Mouse (Mus musculus) stomach, embryonic 14.5 days (tissue): ENCODE data around the gene Gm10037. TPM values are rescaled to one million over a fixed set of nuclear protein-coding genes. Genes with fewer than 3 reads are reported as not detected.
A peak's percentile ranks its signal among the peaks of the same experiment; 100 is the strongest.
"Not testable (repeated sequence)": the region's sequence is repeated elsewhere in the genome, so short reads cannot be mapped to it uniquely, and the experiment has no call there.

Source experiments
- ATAC-seq: fragments of 200-750 bp; cut with Nextera tagmentation; 2 replicates; pipeline ENCODE4 v1.8.0; 2017; ENCODE audit warnings: low read depth, moderate TSS enrichment; ENCODE audit not compliant: insufficient number of reproducible peaks, insufficient read depth, low FRiP score
- H3K27ac ChIP-seq: fragments of 300-500 bp; sonication (generic); 2 replicates; pipeline ENCODE4 v1.5.1; 2014; ENCODE audit warnings: mild to moderate bottlenecking, low read length, moderate library complexity, mixed read lengths
- H3K27me3 ChIP-seq: fragments of 300-500 bp; sonication (generic); 2 replicates; pipeline ENCODE4 v1.6.1; 2014; ENCODE audit warnings: low read length, control low read depth, mixed read lengths; ENCODE audit not compliant: control insufficient read depth, insufficient read depth
- H3K36me3 ChIP-seq: fragments of 300-500 bp; sonication (generic); 2 replicates; pipeline ENCODE4 v1.6.1; 2014; ENCODE audit warnings: mild to moderate bottlenecking, control low read depth, low read length, moderate library complexity, mixed read lengths; ENCODE audit not compliant: control insufficient read depth, insufficient read depth
- H3K4me1 ChIP-seq: fragments of 300-500 bp; sonication (generic); 2 replicates; pipeline ENCODE4 v1.6.1; 2014; ENCODE audit warnings: low read length, control low read depth, mixed read lengths; ENCODE audit not compliant: control insufficient read depth, insufficient read depth
- H3K4me2 ChIP-seq: fragments of 300-500 bp; sonication (generic); replicated peaks from 2 replicates; pipeline ENCODE4 v1.6.1; 2014; ENCODE audit warnings: low read depth, low read length, control low read depth
- H3K4me3 ChIP-seq: fragments of 300-500 bp; sonication (generic); 2 replicates; pipeline ENCODE4 v1.5.1; 2014; ENCODE audit warnings: low read depth, low read length, control low read depth
- H3K9ac ChIP-seq: fragments of 300-500 bp; sonication (generic); replicated peaks from 2 replicates; pipeline ENCODE4 v1.6.1; 2014; ENCODE audit warnings: low read depth, mild to moderate bottlenecking, control low read depth, low read length, moderate library complexity, mixed read lengths
- H3K9me3 ChIP-seq: fragments of 300-500 bp; sonication (generic); 2 replicates; pipeline ENCODE4 v1.6.1; 2016; ENCODE audit warnings: low read depth, low read length, control low read depth; ENCODE audit not compliant: control insufficient read depth
- WGBS: fragments of 180-500 bp; shearing (Covaris S2); extraction: QIAGEN DNeasy Blood & Tissue Kit; methylation state at CpG from one replicate; pipeline ENCODE4 v1.1.7; 2014; 5-methylcytosine and 5-hydroxymethylcytosine counted together
- polyA plus RNA-seq: library from polyadenylated mRNA; unstranded; fragments of >200 nt; fragmentation: Nextera tagmentation; extraction: Ambion mirVana; gene quantifications from 2 replicates; pipeline ENCODE4 v1.2.1, GENCODE M21; 2014

The Gm10037 gene
- 2.3 and 4.0 TPM in 2 replicates for polyA plus RNA-seq

GRCm38 (mm10) chr13:67830911-67831336 is at the start of gene Gm10037:
Gene Gm10037, plus strand, starts transcription at chr13:67831106.
- Histone ChIP-seq H3K4me1 (no peaks in the 10 kb centered on the region), H3K36me3 (peaks cover 8% of the 10 kb centered on the region; the same call in 1 of the 2 replicates), H3K4me2 (peak within 1 kb of the TSS; percentile 68), H3K9me3 (no peaks in the 10 kb centered on the region), H3K27me3 (no peaks in the 10 kb centered on the region), H3K27ac (no peak within 1 kb of the TSS), H3K9ac (peak within 1 kb of the TSS; percentile 39), H3K4me3 (peak within 1 kb of the TSS; percentile 51)
- 3% methylated on average over 14 of the region's 14 CpGs for WGBS
- peak; percentile 86; the same call in 1 of the 2 replicates for ATAC-seq

DNA sequence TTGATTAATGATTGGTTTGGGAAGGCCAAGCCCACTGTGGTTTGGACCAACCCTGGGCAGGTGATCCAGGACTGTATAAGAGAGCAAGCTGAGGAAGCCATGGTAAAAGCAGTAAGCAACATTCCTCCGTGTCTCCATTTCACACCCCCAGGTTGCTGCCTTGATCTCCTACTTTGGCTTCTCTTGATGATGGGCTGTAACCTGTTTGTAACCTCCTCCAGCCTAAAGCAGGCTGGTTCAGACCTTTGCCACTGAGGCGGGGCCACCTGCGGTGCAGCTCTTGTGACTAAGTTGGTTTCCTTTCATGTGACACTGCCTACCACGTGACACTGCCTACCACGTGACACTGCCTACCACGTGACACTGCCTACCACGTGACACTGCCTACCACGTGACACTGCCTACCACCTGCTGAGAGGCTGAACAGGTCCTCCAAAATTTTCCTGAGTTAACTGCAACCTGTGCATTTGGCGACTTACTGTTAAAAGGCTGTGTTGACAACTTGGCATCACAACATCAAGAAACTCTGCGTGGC is 38.9 kb upstream of the Gm10037 start:
- Histone ChIP-seq H3K27ac (no peak overlapping the region), H3K9me3 (peaks cover 3% of the 10 kb centered on the region; the same call in 1 of the 2 replicates), H3K9ac (no peak overlapping the region), H3K4me1 (no peaks in the 10 kb centered on the region), H3K27me3 (no peaks in the 10 kb centered on the region), H3K36me3 (no peaks in the 10 kb centered on the region; the same call in 1 of the 2 replicates), H3K4me2 (no peak overlapping the region), H3K4me3 (no peak overlapping the region)
- no peak for ATAC-seq
- 92% methylated on average over 10 of the region's 10 CpGs for WGBS

- 90% methylated on average over 3 of the region's 3 CpGs for WGBS
- ATAC-seq = no peak
- H3K27me3 ChIP-seq = no peaks in the 10 kb centered on the region
- H3K36me3 ChIP-seq = no peaks in the 10 kb centered on the region
- no peak overlapping the region for H3K4me3 ChIP-seq
- no peak overlapping the region for H3K4me2 ChIP-seq
- no peak overlapping the region for H3K9ac ChIP-seq
- H3K9me3 ChIP-seq = no peaks in the 10 kb centered on the region
- no peak overlapping the region for H3K27ac ChIP-seq
- H3K4me1 ChIP-seq = no peaks in the 10 kb centered on the region
These were observed 32.3 kb upstream of the Gm10037 start for GRCm38 (mm10) chr13:67798618-67799017.

GRCm38 (mm10) chr13:67799151-67799550 is 31.8 kb upstream of the Gm10037 start:
- ATAC-seq, H3K27me3 ChIP-seq: not testable (repeated sequence)

DNA sequence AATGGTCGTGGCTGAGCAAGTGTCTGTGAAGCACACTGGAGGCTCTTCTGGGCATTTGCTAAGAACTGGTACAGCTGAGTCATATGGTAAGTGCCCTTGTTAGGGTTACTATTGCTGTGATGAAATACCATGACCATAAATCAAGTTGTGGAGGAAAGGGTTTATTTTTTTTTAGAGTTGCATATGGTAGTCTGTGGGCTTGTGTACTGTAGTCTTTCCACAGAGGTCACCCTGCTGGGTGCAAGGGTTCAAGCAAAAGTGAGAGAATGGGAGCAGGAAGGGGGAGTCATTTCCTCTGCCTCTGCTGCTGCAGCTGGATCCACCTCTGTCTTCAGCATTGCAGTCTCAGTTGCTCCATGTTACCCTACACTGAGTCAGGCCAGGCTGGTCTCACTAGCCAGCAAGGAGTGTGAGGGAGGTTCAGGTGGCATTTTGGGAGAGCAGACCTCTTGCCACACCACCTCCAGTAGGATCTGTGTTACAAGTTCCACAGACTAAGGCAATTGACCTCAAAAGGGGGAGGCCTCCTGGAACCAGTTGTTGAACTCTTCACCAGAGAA is 19.2 kb upstream of the Gm10037 start:
- WGBS = 36% methylated on average over 1 of the region's 1 CpGs
- H3K4me2 ChIP-seq = no peak overlapping the region
- H3K27me3 ChIP-seq = no peaks in the 10 kb centered on the region
- no peaks in the 10 kb centered on the region for H3K36me3 ChIP-seq
- H3K4me1 ChIP-seq = no peaks in the 10 kb centered on the region
- no peak overlapping the region for H3K27ac ChIP-seq
- no peak for ATAC-seq
- H3K4me3 ChIP-seq = no peak overlapping the region
- no peak overlapping the region for H3K9ac ChIP-seq
- H3K9me3 ChIP-seq = no peaks in the 10 kb centered on the region

More at GRCm38 (mm10) chr13:67799151-67799550, 31.8 kb upstream of the Gm10037 start:
- WGBS = 89% methylated on average over 3 of the region's 3 CpGs
- not testable (repeated sequence) for H3K36me3 ChIP-seq, H3K9me3 ChIP-seq, H3K4me3 ChIP-seq, H3K4me1 ChIP-seq, H3K4me2 ChIP-seq, H3K9ac ChIP-seq, H3K27ac ChIP-seq

- no peaks in the 10 kb centered on the region for H3K4me1 ChIP-seq
- no peak overlapping the region for H3K4me2 ChIP-seq
- 75% methylated on average over 8 of the region's 8 CpGs for WGBS
- peak overlapping the region; percentile 45; the same call in 1 of the 2 replicates for H3K9ac ChIP-seq
- peak overlapping the region; percentile 85 for H3K4me3 ChIP-seq
- H3K9me3 ChIP-seq = no peaks in the 10 kb centered on the region
- peak overlapping the region; percentile 87 for H3K27ac ChIP-seq
- ATAC-seq = no peak
- no peaks in the 10 kb centered on the region for H3K27me3 ChIP-seq
- no peaks in the 10 kb centered on the region for H3K36me3 ChIP-seq
These were observed 17.8 kb upstream of the Gm10037 start for GRCm38 (mm10) chr13:67812961-67813709.

GRCm38 (mm10) chr13:67813710-67814660 is 16.9 kb upstream of the Gm10037 start, which contains the start of gene Zfp273:
Gene Zfp273, plus strand, starts transcription at chr13:67813740.
- Histone ChIP-seq H3K9ac (peak within 1 kb of the TSS; percentile 45), H3K27me3 (no peaks in the 10 kb centered on the region), H3K9me3 (no peaks in the 10 kb centered on the region), H3K36me3 (no peaks in the 10 kb centered on the region), H3K4me1 (no peaks in the 10 kb centered on the region), H3K4me3 (peak within 1 kb of the TSS; percentile 85), H3K4me2 (peak within 1 kb of the TSS; percentile 64), H3K27ac (peak within 1 kb of the TSS; percentile 87)
- peak; percentile 95 for ATAC-seq
- 3% methylated on average over 31 of the region's 31 CpGs for WGBS

GRCm38 (mm10) chr13:67818636-67819035 is 12.3 kb upstream of the Gm10037 start:
- ATAC-seq = no peak
- 78% methylated on average over 1 of the region's 1 CpGs for WGBS
- no peaks in the 10 kb centered on the region for H3K36me3 ChIP-seq
- no peaks in the 10 kb centered on the region for H3K4me1 ChIP-seq
- no peaks in the 10 kb centered on the region for H3K9me3 ChIP-seq
- no peak overlapping the region for H3K4me3 ChIP-seq
- H3K27me3 ChIP-seq = no peaks in the 10 kb centered on the region
- H3K9ac ChIP-seq = no peak overlapping the region
- H3K27ac ChIP-seq = no peak overlapping the region
- H3K4me2 ChIP-seq = no peak overlapping the region
